Comparison of ENCODE assay signal across 10 mouse cellular contexts in the genomic region with DNA sequence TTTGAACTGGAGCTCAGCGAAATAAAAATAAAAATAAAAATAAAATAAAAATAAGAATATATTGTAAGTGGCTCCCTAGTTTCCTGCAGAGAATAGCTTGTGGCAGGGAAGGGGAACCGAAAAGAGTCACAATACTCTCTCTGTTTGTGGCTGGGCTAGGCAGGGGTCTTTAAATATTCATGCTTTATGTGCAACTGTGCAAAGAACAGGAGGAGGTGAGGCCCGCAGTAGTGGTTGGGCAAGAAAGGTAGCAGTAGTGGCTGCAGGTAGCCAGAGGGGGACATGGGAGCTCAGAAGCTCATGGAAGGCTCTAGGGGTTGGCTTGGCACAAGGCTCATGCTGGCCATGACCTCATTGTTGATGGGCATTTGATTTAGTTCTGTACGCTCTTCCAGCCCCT.
DNase-seq lines count a peak whose midpoint lies in the region; ATAC-seq and TF ChIP-seq lines count a peak whose summit lies in the region.
"Had no signal": no experiment of that assay in that cellular context is flagged by ENCODE, and none has a peak within 500 bp of the region (broad histone marks: within the 10 kb centered on the region; RNA-seq: fewer than 3 reads in every experiment).

No protein-coding gene starts in this region.

- no peaks in the 10 kb centered on the region for H3K36me3 ChIP-seq in CH12.LX (replicated peaks in 1 of 2; ENCODE audit: control insufficient read depth in 1 of 2, insufficient read depth in 1 of 2, low read length in 1 of 2)
- H3K36me3 ChIP-seq in embryonic facial prominence, embryonic 14.5 days (ENCODE audit: control insufficient read depth, insufficient read depth, low read length) = no peaks in the 10 kb centered on the region
- no peaks in the 10 kb centered on the region for H3K36me3 ChIP-seq in hindbrain, embryonic 11.5 days (ENCODE audit: control insufficient read depth, insufficient read depth, low read length)
- H3K36me3 ChIP-seq in midbrain, embryonic 12.5 days = no peaks in the 10 kb centered on the region

- no peak for TF ChIP-seq POLR2A in CH12.LX (IDR thresholded peaks at IDR 0.05; ENCODE audit: low read depth, low read length)

- 0 out of 2 replicates have a peak, but pooled peaks have one; percentile 16 for ATAC-seq in embryonic facial prominence, embryonic 14.5 days (ENCODE audit: low read depth)
- peak; percentile 57; the same call in 1 of the 2 replicates for ATAC-seq in hindbrain, embryonic 11.5 days (ENCODE audit: low FRiP score)
- peak; percentile 63 for ATAC-seq in midbrain, embryonic 12.5 days (ENCODE audit: low FRiP score, low read depth)
- ATAC-seq in inflammation-experienced regulatory T-cells, adult 6 months = no peak
- ATAC-seq: CD4-positive, CD25-positive, alpha-beta regulatory T cell, adult 4 months; intestine, postnatal 0 days had no signal

- peaks cover 8 to 34% of the 10 kb centered on the region in 2 experiments; a peak in 3 of 4 replicates for H3K4me1 ChIP-seq in CH12.LX (ENCODE audit: control insufficient read depth in 1 of 2, insufficient read depth in 2 of 2)
- H3K4me1 ChIP-seq in embryonic facial prominence, embryonic 14.5 days (ENCODE audit: control insufficient read depth, insufficient read depth, low read length) = peaks cover 16% of the 10 kb centered on the region
- no peaks in the 10 kb centered on the region; the same call in 1 of the 2 replicates for H3K4me1 ChIP-seq in hindbrain, embryonic 11.5 days (replicated peaks; ENCODE audit: control insufficient read depth, insufficient read depth, low read length)
- peaks cover 26% of the 10 kb centered on the region for H3K4me1 ChIP-seq in midbrain, embryonic 12.5 days

- DNase-seq in CH12.LX (ENCODE audit: extremely low read depth) = peak; percentile 57
- no peak for DNase-seq in embryonic facial prominence, embryonic 14.5 days (ENCODE audit: low spot score)
- DNase-seq in hindbrain, embryonic 11.5 days (ENCODE audit: low spot score) = peak; percentile 8
- no peak for DNase-seq in ovary, postnatal 36 days (ENCODE audit: low spot score)
- no peak for DNase-seq in cerebellum, postnatal 36 days
- DNase-seq: cerebellum, postnatal 14 days had no signal

- H3K27me3 ChIP-seq in CH12.LX (replicated peaks) = no peaks in the 10 kb centered on the region
- no peaks in the 10 kb centered on the region for H3K27me3 ChIP-seq in embryonic facial prominence, embryonic 14.5 days (replicated peaks; ENCODE audit: control insufficient read depth, insufficient read depth, low read length)
- H3K27me3 ChIP-seq in hindbrain, embryonic 11.5 days (ENCODE audit: control insufficient read depth, insufficient read depth, low read length) = no peaks in the 10 kb centered on the region
- H3K27me3 ChIP-seq in midbrain, embryonic 12.5 days = peaks cover 11% of the 10 kb centered on the region; the same call in 1 of the 2 replicates

- no peaks in the 10 kb centered on the region for H3K9me3 ChIP-seq in CH12.LX (replicated peaks; ENCODE audit: low read length)
- H3K9me3 ChIP-seq in embryonic facial prominence, embryonic 14.5 days (ENCODE audit: control insufficient read depth, low read length) = no peaks in the 10 kb centered on the region
- no peaks in the 10 kb centered on the region for H3K9me3 ChIP-seq in hindbrain, embryonic 11.5 days (ENCODE audit: control insufficient read depth, low read length)
- no peaks in the 10 kb centered on the region for H3K9me3 ChIP-seq in midbrain, embryonic 12.5 days

- dilution Hi-C loops in CH12.LX (cut with MboI; ENCODE audit: extremely low pct_ligation_motif_present, extremely low pct_unique_long_range_greater_than_20kb, low sequenced_read_pairs) = no loop called here

- H3K4me2 ChIP-seq in CH12.LX (ENCODE audit: insufficient read depth, low read depth, poor library complexity, severe bottlenecking) = peak overlapping the region; percentile 69
- no peak overlapping the region for H3K4me2 ChIP-seq in embryonic facial prominence, embryonic 14.5 days (ENCODE audit: low read depth, low read length)
- H3K4me2 ChIP-seq in hindbrain, embryonic 11.5 days (replicated peaks; ENCODE audit: low read depth, low read length) = no peak overlapping the region
- no peak overlapping the region for H3K4me2 ChIP-seq in midbrain, embryonic 12.5 days (replicated peaks)

- WGBS in embryonic facial prominence, embryonic 14.5 days = 51% methylated on average over 4 of the region's 4 CpGs
- WGBS in hindbrain, embryonic 11.5 days = 67% methylated on average over 4 of the region's 4 CpGs
- WGBS in midbrain, embryonic 12.5 days = 54% methylated on average over 4 of the region's 4 CpGs

- no peak overlapping the region for H3K27ac ChIP-seq in CH12.LX (ENCODE audit: insufficient read depth, low read depth)
- peak overlapping the region; percentile 57 for H3K27ac ChIP-seq in embryonic facial prominence, embryonic 14.5 days (replicated peaks; ENCODE audit: low read depth, low read length)
- H3K27ac ChIP-seq in hindbrain, embryonic 11.5 days (ENCODE audit: low read depth, low read length) = peak overlapping the region; percentile 39; the same call in 1 of the 2 replicates
- H3K27ac ChIP-seq in midbrain, embryonic 12.5 days (replicated peaks) = peak overlapping the region; percentile 84

- no peak overlapping the region for H3K9ac ChIP-seq in CH12.LX (ENCODE audit: insufficient read depth, low read depth)
- H3K9ac ChIP-seq in embryonic facial prominence, embryonic 14.5 days (ENCODE audit: low read depth, low read length) = no peak overlapping the region
- H3K9ac ChIP-seq in hindbrain, embryonic 11.5 days (ENCODE audit: low read depth, low read length) = no peak overlapping the region
- no peak overlapping the region for H3K9ac ChIP-seq in midbrain, embryonic 12.5 days (replicated peaks)

- in situ Hi-C loops in CH12.LX (cut with MboI; ENCODE audit: low pct_ligation_motif_present, low pct_unique_long_range_greater_than_20kb, low sequenced_read_pairs) = no loop called here

- no peak overlapping the region for H3K4me3 ChIP-seq in CH12.LX (replicated peaks in 1 of 3; ENCODE audit: low read depth in 2 of 3, low read length in 2 of 3, poor library complexity in 1 of 3)
- no peak overlapping the region for H3K4me3 ChIP-seq in embryonic facial prominence, embryonic 14.5 days (ENCODE audit: low read depth, low read length)
- H3K4me3 ChIP-seq in hindbrain, embryonic 11.5 days (ENCODE audit: low read depth, low read length) = no peak overlapping the region
- no peak overlapping the region for H3K4me3 ChIP-seq in midbrain, embryonic 12.5 days

- TF ChIP-seq RAD21 in CH12.LX (IDR thresholded peaks at IDR 0.05; ENCODE audit: low read depth, low read length) = no peak

- no peak for TF ChIP-seq CTCF in CH12.LX (conservative IDR thresholded peaks at IDR 0.05 in 1 of 2, IDR thresholded peaks at IDR 0.05 in 1 of 2; ENCODE audit: low read depth in 2 of 2, low read length in 2 of 2)

- TF ChIP-seq EP300 in CH12.LX (IDR thresholded peaks at IDR 0.05; ENCODE audit: low read length) = no peak; the same call in 1 of the 2 replicates

- no peaks in the 10 kb centered on the region for H3K79me2 ChIP-seq in CH12.LX (replicated peaks; ENCODE audit: control insufficient read depth, extremely low read depth, insufficient read depth, poor library complexity, severe bottlenecking)

TF ChIP-seq in CH12.LX, 34 proteins besides CTCF, POLR2A, EP300 and RAD21:
- TF ChIP-seq IRF4 (IDR thresholded peaks at IDR 0.05; ENCODE audit: low read depth, low read length) (0 out of 2 replicates have a peak, but pooled peaks have one; percentile 9), RCOR1 (conservative IDR thresholded peaks at IDR 0.05; ENCODE audit: low read depth, low read length) (no peak)

Comparison
In these comparisons a context has a peak if more than half of its experiments do, and no peak if none do; other contexts are left out.
1. DNase-seq: peak in CH12.LX (single experiment) and hindbrain, embryonic 11.5 days (single experiment); none in embryonic facial prominence, embryonic 14.5 days (single experiment), ovary, postnatal 36 days (single experiment) and cerebellum, postnatal 36 days (0 of 2).